Mouse (Mus musculus): ENCODE measurements around the gene Cldn19.

- no peak for TF ChIP-seq EP300 (optimal IDR thresholded peaks at IDR 0.05)
- no peak for TF ChIP-seq CTCF (IDR thresholded peaks at IDR 0.05; ENCODE audit: low read depth)
Measured at GRCm38 (mm10) chr4:119292771-119293573, 37.8 kb downstream of the Cldn19 start.
